Mouse (Mus musculus): Measurements from ENCODE around the gene Rhbdl3.

GRCm38 (mm10) chr11:80342482-80342881, 41.8 kb downstream of the Rhbdl3 start:
- TF ChIP-seq CTCF (conservative IDR thresholded peaks at IDR 0.05; ENCODE audit: insufficient read depth, insufficient read length, low read depth, low read length) (no peak), POLR2A (IDR thresholded peaks at IDR 0.05; ENCODE audit: low read depth, low read length) (no peak)

Measured in kidney, adult 2 months (tissue).